Mouse (Mus musculus) liver, embryonic 14.5 days (tissue): ENCODE measurements around the gene Ttc1. TPM values are rescaled to one million over a fixed set of nuclear protein-coding genes. Genes with fewer than 3 reads are reported as not detected.

Experiments
- ATAC-seq: fragments of 200-750 bp; cut with Nextera tagmentation; 2 replicates; pipeline ENCODE4 v1.8.0; 2017; ENCODE audit warnings: moderate number of reproducible peaks, mild to moderate bottlenecking, moderate library complexity; ENCODE audit not compliant: insufficient read depth
- DNase-seq, 3 experiments: peaks; one replicate each; pipeline ENCODE4 v3.0.0-alpha.2; 2012 to 2013; ENCODE audit warnings: low read depth in 3 of 3, low spot score in 3 of 3
- H3K27ac ChIP-seq: fragments of 300-500 bp; sonication (generic); 2 replicates; pipeline ENCODE4 v1.5.1; 2014; ENCODE audit warnings: moderate library complexity, mild to moderate bottlenecking, control low read depth, inconsistent platforms
- H3K27me3 ChIP-seq: fragments of 300-500 bp; sonication (generic); 2 replicates; pipeline ENCODE4 v1.6.1; 2014; ENCODE audit warnings: mild to moderate bottlenecking, low read length, moderate library complexity; ENCODE audit not compliant: control insufficient read depth, insufficient read depth
- H3K36me3 ChIP-seq: fragments of 300-500 bp; sonication (generic); replicated peaks from 2 replicates; pipeline ENCODE4 v1.6.1; 2014; ENCODE audit warnings: low read depth; ENCODE audit not compliant: control insufficient read depth, insufficient read depth
- H3K4me1 ChIP-seq, 2 experiments: fragments of 200-500 bp in 1 of 2; fragments of 300-500 bp in 1 of 2; sonication (generic) in 1 of 2; replicated peaks; 2 replicates each; pipeline ENCODE4 v1.6.1; 2012 to 2014; ENCODE audit warnings: antibody characterized with exemption in 1 of 2, inconsistent platforms in 1 of 2, low read length in 1 of 2; ENCODE audit not compliant: control insufficient read depth in 2 of 2, insufficient read depth in 2 of 2
- H3K4me2 ChIP-seq: fragments of 300-500 bp; sonication (generic); 2 replicates; pipeline ENCODE4 v1.6.1; 2014; ENCODE audit warnings: low read depth, mild to moderate bottlenecking, control low read depth, moderate library complexity
- H3K4me3 ChIP-seq, 2 experiments: fragments of 200-500 bp in 1 of 2; fragments of 300-500 bp in 1 of 2; sonication (generic) in 1 of 2; 2 replicates each; pipeline ENCODE4 v1.5.1; 2012 to 2014; ENCODE audit warnings: low read depth in 2 of 2, low read length in 2 of 2, mild to moderate bottlenecking in 2 of 2, control low read depth in 1 of 2, inconsistent platforms in 1 of 2, moderate library complexity in 1 of 2; ENCODE audit not compliant: insufficient read depth in 1 of 2
- H3K9ac ChIP-seq: fragments of 300-500 bp; sonication (generic); replicated peaks from 2 replicates; pipeline ENCODE4 v1.6.1; 2014; ENCODE audit warnings: mild to moderate bottlenecking, control low read depth, moderate library complexity
- H3K9me3 ChIP-seq: fragments of 300-500 bp; sonication (generic); 2 replicates; pipeline ENCODE4 v1.6.1; 2016; ENCODE audit warnings: low read length, mixed read lengths; ENCODE audit not compliant: control insufficient read depth
- CTCF ChIP-seq: IDR thresholded peaks from 2 replicates; pipeline ENCODE4 v1.5.1; 2016; ENCODE audit warnings: antibody characterized with exemption, low read depth, control low read depth
- EP300 ChIP-seq: IDR thresholded peaks from 2 replicates; pipeline ENCODE4 v1.6.1; 2016; ENCODE audit warnings: antibody characterized with exemption, low read depth
- WGBS: fragments of 180-500 bp; shearing (Covaris S2); extraction: QIAGEN DNeasy Blood & Tissue Kit; methylation state at CpG from one replicate; pipeline ENCODE4 v1.1.7; 2014; ENCODE audit not compliant: insufficient replicate concordance; 5-methylcytosine and 5-hydroxymethylcytosine counted together
- polyA plus RNA-seq, 2 experiments: library from polyadenylated mRNA; depleted of rRNA in 1 of 2; stranded (reverse) in 1 of 2; unstranded in 1 of 2; fragments of >200 nt; fragmentation: Nextera tagmentation in 1 of 2; extraction: Ambion mirVana in 1 of 2; gene quantifications; 2 replicates each; pipeline versions ENCODE4 v1.2.1 to v1.2.3; 2012 to 2014

The Ttc1 gene
- polyA plus RNA-seq (2012; rRNA removed) (9.4 and 17.9 TPM in 2 replicates), polyA plus RNA-seq (2014; fragmentation: Nextera tagmentation; extraction: Ambion mirVana) (34.1 and 36.9 TPM in 2 replicates)

DNA sequence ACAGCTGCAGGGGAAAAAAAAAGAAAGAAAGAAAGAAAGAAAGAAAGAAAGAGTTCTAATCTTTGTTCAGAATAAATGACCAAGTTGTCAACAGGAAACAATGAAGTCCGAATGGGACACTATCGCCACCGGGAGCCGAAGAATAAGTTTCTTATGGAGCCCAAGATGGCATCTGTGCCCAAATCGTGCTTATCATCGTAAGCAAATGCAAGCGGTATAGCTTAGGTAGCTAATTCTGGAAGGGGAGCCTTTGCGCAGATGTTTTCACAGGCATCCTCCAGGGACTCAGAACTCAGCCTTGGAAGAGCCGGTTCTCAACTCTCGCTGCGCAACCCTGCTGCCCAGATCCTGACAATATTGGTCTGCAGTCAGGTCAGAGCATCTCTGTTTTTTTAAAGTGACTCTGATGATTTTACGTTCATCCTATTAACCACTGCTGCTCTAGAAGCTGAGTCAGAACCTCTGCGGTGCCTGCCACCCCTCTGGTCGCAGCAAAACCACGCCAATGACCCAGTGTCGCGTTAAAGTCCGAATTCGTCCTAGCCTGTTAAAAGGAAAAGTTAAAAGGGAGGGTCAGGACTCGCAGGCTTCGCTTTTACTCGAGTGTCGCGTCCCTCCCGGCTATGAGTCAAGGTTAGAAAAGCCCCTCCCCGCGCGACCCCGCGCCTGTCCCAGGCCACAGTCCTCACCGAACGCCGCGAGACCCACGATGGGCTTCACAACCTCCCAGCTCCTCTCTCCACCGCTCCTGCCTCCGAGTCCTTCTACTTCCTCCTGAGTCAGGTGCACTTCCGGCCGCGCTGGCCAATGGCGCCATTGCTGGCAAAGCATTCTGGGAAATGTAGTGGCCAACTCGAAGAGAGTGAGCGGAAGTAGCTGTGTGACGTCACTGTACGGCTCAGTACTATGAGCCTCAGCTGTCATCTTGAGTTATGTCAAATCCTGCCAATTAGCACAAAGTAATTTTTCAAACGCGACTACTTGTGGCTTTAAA is at the start of gene Ttc1:
Ttc1 (minus strand) TSS at position 776 of the 994 bp plus-strand sequence.
- Histone ChIP-seq H3K9me3 (no peaks in the 10 kb centered on the region), H3K36me3 (peaks cover 18% of the 10 kb centered on the region), H3K9ac (peak within 1 kb of the TSS; percentile 94), H3K27me3 (no peaks in the 10 kb centered on the region), H3K4me2 (peak within 1 kb of the TSS; percentile 93), H3K4me3 (peak within 1 kb of the TSS; percentile 92 to 95), H3K4me1 (peaks cover 6 to 8% of the 10 kb centered on the region in 2 experiments), H3K27ac (peak within 1 kb of the TSS; percentile 61)
- DNase-seq (peak; percentile 90 to 93 (median 91)), ATAC-seq (peak; percentile 99)
- no peak for TF ChIP-seq EP300
- TF ChIP-seq CTCF = no peak
- WGBS = 1% methylated on average over 47 of the region's 47 CpGs

DNA sequence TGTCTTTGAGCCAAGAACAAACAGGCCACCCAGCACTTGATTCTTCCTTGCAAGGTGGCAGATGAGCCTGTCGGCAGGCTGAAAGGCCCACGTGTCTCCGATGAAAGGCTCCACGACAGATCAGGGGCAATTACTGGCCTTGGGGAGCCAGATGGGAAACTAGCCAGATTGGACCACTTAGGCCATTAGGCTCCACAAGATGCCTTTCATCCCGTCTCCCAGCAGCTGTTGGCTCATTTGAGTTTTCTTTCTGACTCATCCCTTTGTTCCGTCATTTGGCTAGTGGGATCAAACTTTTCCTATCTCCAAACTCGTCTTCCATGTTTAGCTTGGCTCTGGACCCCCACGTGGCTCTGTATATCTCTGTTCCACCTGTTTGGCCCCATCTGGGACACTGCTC is 48.2 kb upstream of the Ttc1 start:
- no peak overlapping the region for H3K4me2 ChIP-seq
- 50% methylated on average over 8 of the region's 8 CpGs for WGBS
- TF ChIP-seq CTCF (no peak), EP300 (no peak)

GRCm38 (mm10) chr11:43790446-43790845 is 42.6 kb upstream of the Ttc1 start:
- no peaks in the 10 kb centered on the region for H3K36me3 ChIP-seq
- H3K4me2 ChIP-seq = no peak overlapping the region
- no peak overlapping the region for H3K4me3 ChIP-seq
- no peak overlapping the region for H3K9ac ChIP-seq
- no peaks in the 10 kb centered on the region for H3K27me3 ChIP-seq
- ATAC-seq (no peak), DNase-seq (no peak)
- no peaks in the 10 kb centered on the region for H3K9me3 ChIP-seq
- no peak overlapping the region for H3K27ac ChIP-seq
- WGBS = 66% methylated on average over 6 of the region's 6 CpGs
- TF ChIP-seq EP300 = no peak
- no peak for TF ChIP-seq CTCF
- no peaks in the 10 kb centered on the region for H3K4me1 ChIP-seq

More for the DNA sequence above, 48.2 kb upstream of the Ttc1 start:
- Histone ChIP-seq H3K27ac (no peak overlapping the region), H3K36me3 (no peaks in the 10 kb centered on the region), H3K4me3 (no peak overlapping the region), H3K4me1 (no peaks in the 10 kb centered on the region), H3K9me3 (no peaks in the 10 kb centered on the region), H3K9ac (no peak overlapping the region), H3K27me3 (no peaks in the 10 kb centered on the region)
- DNase-seq = no peak
- ATAC-seq = no peak

- H3K36me3 ChIP-seq = no peaks in the 10 kb centered on the region
- H3K4me1 ChIP-seq = 0 out of 4 replicates have a peak, but pooled peaks cover 0 to 2% of the 10 kb centered on the region in 2 experiments
- H3K9me3 ChIP-seq = no peaks in the 10 kb centered on the region
- H3K9ac ChIP-seq = no peak overlapping the region
- ATAC-seq (peak; percentile 35; the same call in 1 of the 2 replicates), DNase-seq (no peak)
- H3K4me2 ChIP-seq = no peak overlapping the region
- H3K27ac ChIP-seq = no peak overlapping the region
- H3K4me3 ChIP-seq = no peak overlapping the region
- TF ChIP-seq EP300 (no peak), CTCF (peak; percentile 86)
- WGBS = 7% methylated on average over 2 of the region's 2 CpGs
- H3K27me3 ChIP-seq = no peaks in the 10 kb centered on the region
Observed at GRCm38 (mm10) chr11:43783772-43784171, 36.0 kb upstream of the Ttc1 start.

GRCm38 (mm10) chr11:43783106-43783505 is 35.3 kb upstream of the Ttc1 start:
- TF ChIP-seq EP300 (no peak), CTCF (no peak)
- no peaks in the 10 kb centered on the region for H3K9me3 ChIP-seq
- H3K9ac ChIP-seq = no peak overlapping the region
- H3K4me2 ChIP-seq = no peak overlapping the region
- ATAC-seq (no peak), DNase-seq (no peak)
- no peak overlapping the region for H3K27ac ChIP-seq
- 51% methylated on average over 5 of the region's 5 CpGs for WGBS
- H3K36me3 ChIP-seq = no peaks in the 10 kb centered on the region
- 0 out of 4 replicates have a peak, but pooled peaks cover 0 to 2% of the 10 kb centered on the region in 2 experiments for H3K4me1 ChIP-seq
- no peaks in the 10 kb centered on the region for H3K27me3 ChIP-seq
- no peak overlapping the region for H3K4me3 ChIP-seq
